Mouse (Mus musculus) kidney, postnatal 25 days (tissue): Measurements from ENCODE around the gene Olfr1047.
"Not testable (repeated sequence)": the region's sequence is repeated elsewhere in the genome, so short reads cannot be mapped to it uniquely, and the experiment has no call there.

Experiments
- DNase-seq, 2 experiments: peaks; one replicate each; pipeline ENCODE4 v3.0.0; 2021; ENCODE audit warnings: mixed read lengths in 2 of 2

The Olfr1047 gene

GRCm38 (mm10) chr2:86231301-86231700 is at the start of gene Olfr1047:
Gene Olfr1047, minus strand, starts transcription at chr2:86231401.
- no peak for DNase-seq

- not testable (repeated sequence) for DNase-seq
These were observed 47.8 kb upstream of the Olfr1047 start, which contains the start of gene Olfr1051 for GRCm38 (mm10) chr2:86278988-86279387. Gene Olfr1051, minus strand, starts transcription at chr2:86279088.

DNA sequence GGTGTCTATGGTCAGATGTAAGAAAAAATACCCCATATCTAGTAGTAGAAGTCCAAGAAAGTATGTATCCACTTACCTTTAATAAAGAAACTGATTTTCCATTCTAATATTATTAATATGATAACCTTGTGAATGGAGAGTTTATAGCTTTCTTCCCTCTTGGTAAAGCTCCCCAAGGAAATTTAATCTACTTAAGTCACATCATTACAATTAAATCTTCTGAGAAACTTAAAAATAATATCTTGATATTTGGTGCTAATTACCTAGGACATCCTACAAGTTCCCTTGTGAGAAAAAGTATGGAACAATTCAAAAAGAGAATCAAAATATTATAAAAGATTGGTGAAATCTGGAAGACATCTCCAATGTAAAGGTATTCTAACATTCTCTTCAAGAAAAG is 27.0 kb upstream of the Olfr1047 start, which contains the start of gene Olfr1049:
Olfr1049 (minus strand) TSS at position 101 of the 400 bp plus-strand sequence.
- not testable (repeated sequence) for DNase-seq

GRCm38 (mm10) chr2:86240189-86240588 is 9.0 kb upstream of the Olfr1047 start, which contains the start of gene Olfr1048:
Gene Olfr1048, minus strand, starts transcription at chr2:86240289.
- no peak for DNase-seq

DNA sequence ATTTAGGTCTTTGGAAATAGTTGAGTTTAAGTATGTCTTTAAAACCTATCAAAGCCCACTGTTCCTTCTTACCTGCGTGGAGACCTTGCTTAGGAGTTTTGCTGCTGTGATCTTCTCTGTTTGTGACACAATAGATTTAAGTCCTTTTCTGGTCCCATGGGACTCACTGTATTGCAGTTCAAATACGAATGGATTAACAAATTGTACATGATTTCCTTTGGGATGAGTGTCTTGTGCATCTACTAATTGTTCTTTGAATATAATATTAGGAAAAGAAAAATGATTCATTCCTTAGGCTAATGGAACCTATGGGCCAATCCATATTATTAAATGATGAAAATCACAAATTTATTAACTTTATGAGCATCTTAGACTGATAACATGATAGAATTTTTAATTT is 12.0 kb downstream of the Olfr1047 start, which contains the start of gene Olfr1046:
Olfr1046 (minus strand) TSS at position 101 of the 400 bp plus-strand sequence.
- no peak for DNase-seq

DNA sequence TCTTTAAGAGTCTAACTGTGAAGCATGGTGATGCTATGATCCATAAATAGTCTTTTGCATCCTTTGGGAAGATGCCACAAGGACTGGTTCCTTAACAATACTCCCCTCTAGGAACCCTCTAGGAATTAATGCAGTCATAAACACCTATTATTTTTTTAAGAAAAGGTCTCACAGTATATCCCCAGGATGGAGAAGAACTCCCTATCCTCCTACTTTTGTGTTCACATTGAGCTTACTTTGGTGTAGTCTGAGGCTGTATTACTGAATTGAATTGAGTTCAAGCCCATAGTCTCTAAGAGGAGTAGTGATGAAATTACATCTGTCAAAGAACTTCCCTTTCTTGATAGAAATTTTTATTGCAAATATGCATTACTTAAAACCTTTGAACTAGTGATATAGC is 28.3 kb downstream of the Olfr1047 start, which contains the start of gene Olfr1045:
Olfr1045 (minus strand) TSS at position 101 of the 400 bp plus-strand sequence.
- no peak for DNase-seq

GRCm38 (mm10) chr2:86195863-86196262 is 35.3 kb downstream of the Olfr1047 start:
- no peak for DNase-seq

DNA sequence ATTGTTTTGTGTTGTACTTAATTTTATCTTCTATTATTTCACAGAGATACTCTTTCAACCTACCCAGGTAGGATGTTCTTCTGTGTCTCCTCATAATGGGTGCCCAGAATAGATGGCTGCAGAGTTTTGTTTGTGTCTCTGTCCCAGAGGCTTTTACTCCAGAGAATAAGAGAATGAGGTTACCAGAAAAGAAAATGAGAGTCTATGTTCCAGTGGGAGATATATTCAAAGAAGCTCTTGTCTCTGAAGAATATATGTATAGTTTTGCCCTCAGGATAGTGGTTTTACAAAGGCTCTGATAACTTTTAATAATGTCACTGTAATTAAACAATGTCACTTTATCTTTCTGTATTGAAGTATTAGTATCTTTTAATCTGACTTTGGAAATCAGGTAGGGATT is 45.6 kb downstream of the Olfr1047 start, which contains the start of gene Olfr52:
Olfr52 (minus strand) TSS at position 101 of the 400 bp plus-strand sequence.
- DNase-seq = no peak

DNA sequence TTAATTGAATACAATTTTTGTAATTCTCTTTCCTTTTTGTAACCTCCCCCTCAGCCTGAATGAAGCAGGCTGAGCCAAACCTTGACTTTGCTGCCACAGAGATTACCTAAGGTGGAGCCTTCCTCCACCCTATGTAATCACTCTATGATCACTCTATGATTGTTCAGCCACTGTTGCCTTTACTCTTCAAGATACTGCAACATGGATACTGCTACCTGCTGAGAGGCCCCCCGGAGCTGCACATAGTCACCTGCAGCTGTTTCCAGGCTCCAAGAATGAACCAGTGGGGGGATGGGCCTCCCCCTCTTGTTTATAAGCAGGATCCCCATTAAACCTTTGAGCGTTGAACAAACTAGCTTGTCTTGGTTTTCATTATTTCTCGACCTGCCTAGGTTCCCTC is 51.3 kb downstream of the Olfr1047 start:
- no peak for DNase-seq

GRCm38 (mm10) chr2:86177720-86178119 is 53.5 kb downstream of the Olfr1047 start, which contains the start of gene Olfr1044:
Gene Olfr1044, minus strand, starts transcription at chr2:86177820.
- no peak for DNase-seq
